Mouse (Mus musculus): ENCODE results near the gene Mrpl53. TPM values are rescaled to one million over a fixed set of nuclear protein-coding genes. Genes with fewer than 3 reads are reported as not detected.

Mrpl53 gene
- total RNA-seq, 2 experiments from 2014 or later, result 58.7 to 63.5 TPM

Small RNA genes within 50 kb of the gene (microRNA-seq; reads per million reads assigned to microRNA genes)
- not detected for gene Mir3470a

Other genes starting within 250 kb of the Mrpl53 start
- 10 to 100 TPM; 45.5 to 47.5 TPM for gene Sema4f, start 169.3 kb upstream of the Mrpl53 start, total RNA-seq (2021)
- not detected for gene M1ap, start 162.1 kb upstream of the Mrpl53 start, total RNA-seq (2021)
- gene Dok1, start 75.6 kb upstream of the Mrpl53 start, total RNA-seq (2021), result 1 to 10 TPM; 1.8 to 2.1 TPM
- gene Loxl3, start 74.9 kb upstream of the Mrpl53 start, total RNA-seq (2021), result 1 to 10 TPM; 1.8 to 4.0 TPM
- 10 to 100 TPM; 97.9 to 99.8 TPM for gene Aup1, start 54.5 kb upstream of the Mrpl53 start, total RNA-seq (2021)
- gene Htra2, start 53.8 kb upstream of the Mrpl53 start, total RNA-seq (2021), result 10 to 100 TPM; 66.5 to 68.0 TPM
- under 1 TPM; 0.19 to 0.41 TPM for gene Dqx1, start 51.2 kb upstream of the Mrpl53 start, total RNA-seq (2021)
- not detected for gene Tlx2, start 38.7 kb upstream of the Mrpl53 start, total RNA-seq (2021)
- gene Pcgf1, start 31.2 kb upstream of the Mrpl53 start, total RNA-seq (2021), result 10 to 100 TPM; 19.1 to 19.6 TPM
- under 1 TPM in 1 of 2 experiments, not detected in 1; 0.69 TPM for gene Lbx2, start 22.7 kb upstream of the Mrpl53 start, total RNA-seq (2021)
- gene Ccdc142, start 7.4 kb upstream of the Mrpl53 start, total RNA-seq (2021), result 1 to 10 TPM; 7.7 to 9.4 TPM
- 1 to 10 TPM; 6.3 to 6.5 TPM for gene Gm42688, start 7.4 kb upstream of the Mrpl53 start, total RNA-seq (2021)
- 10 to 100 TPM; 27.9 to 31.8 TPM for gene Mogs, start 6.5 kb downstream of the Mrpl53 start, total RNA-seq (2021)
- 10 to 100 TPM; 50.4 to 54.7 TPM for gene Wbp1, start 12.5 kb downstream of the Mrpl53 start, total RNA-seq (2021)
- 10 to 100 TPM; 19.9 to 23.2 TPM for gene Ino80b, start 16.4 kb downstream of the Mrpl53 start, total RNA-seq (2021)
- gene Rtkn, start 26.4 kb downstream of the Mrpl53 start, total RNA-seq (2021), result 10 to 100 TPM; 30.3 to 34.4 TPM
- gene Wdr54, start 47.4 kb downstream of the Mrpl53 start, total RNA-seq (2021), result 10 to 100 TPM; 28.0 to 29.4 TPM
- gene 1700003E16Rik, start 47.4 kb downstream of the Mrpl53 start, total RNA-seq (2021), result 10 to 100 TPM; 28.5 to 29.0 TPM
- gene Dctn1, start 56.9 kb downstream of the Mrpl53 start, total RNA-seq (2021), result 100 to 1,000 TPM; 351 to 353 TPM
- gene Slc4a5, start 110.8 kb downstream of the Mrpl53 start, total RNA-seq (2021), result under 1 TPM; 0.71 to 0.75 TPM
- 10 to 100 TPM in 1 of 2 experiments, 1 to 10 TPM in 1; 8.3 to 10.6 TPM for gene Mthfd2, start 216.9 kb downstream of the Mrpl53 start, total RNA-seq (2021)
- gene Mob1a, start 217.0 kb downstream of the Mrpl53 start, total RNA-seq (2021), result 10 to 100 TPM; 21.0 to 21.6 TPM
- 10 to 100 TPM; 33.7 to 36.7 TPM for gene Bola3, start 240.1 kb downstream of the Mrpl53 start, total RNA-seq (2021)

All from left cerebral cortex, postnatal 10 days (tissue).